13 mouse cellular contexts compared by ENCODE assay signal in genomic region chr1:93618059-93618748, GRCm38 (mm10). TPM values are rescaled to one million over a fixed set of nuclear protein-coding genes. Genes with fewer than 3 reads are reported as not detected.
DNase-seq lines count a peak whose midpoint lies in the region; ATAC-seq and TF ChIP-seq lines count a peak whose summit lies in the region.
"Had no signal": no experiment of that assay in that cellular context is flagged by ENCODE, and none has a peak within 500 bp of the region (broad histone marks: within the 10 kb centered on the region; RNA-seq: fewer than 3 reads in every experiment).

No protein-coding gene starts in this region.

- ATAC-seq in kidney, postnatal 0 days (replicated peaks; ENCODE audit: low FRiP score, low read depth) = peak; percentile 72; the same call in 1 of the 2 replicates

- intact Hi-C loops in heart, postnatal 36 days (cut with DNase I) = no loop called here

- peak overlapping the region; percentile 48 for H3K27ac ChIP-seq in kidney, postnatal 0 days
- H3K27ac ChIP-seq in cerebellum, adult 2 months (ENCODE audit: insufficient read depth, low read length) = no peak overlapping the region

- no peaks in the 10 kb centered on the region for H3K27me3 ChIP-seq in kidney, postnatal 0 days (ENCODE audit: insufficient read depth, low read length)
- H3K27me3 ChIP-seq in cerebellum, adult 2 months (ENCODE audit: control insufficient read depth, insufficient read depth, low read length) = no peaks in the 10 kb centered on the region

- H3K36me3 ChIP-seq in kidney, postnatal 0 days (ENCODE audit: insufficient read depth, low read length) = peaks cover 22% of the 10 kb centered on the region

- DNase-seq in kidney, adult 11 months = peak; percentile 56
- DNase-seq in kidney, adult 18-20 months = no peak
- peak; percentile 54 for DNase-seq in fibroblast of lung, adult 2 months (ENCODE audit: low read depth)
- peak; percentile 64 for DNase-seq in kidney, postnatal 0 days (ENCODE audit: low spot score)
- peak; percentile 39 for DNase-seq in yolk sac, embryonic 10.5 days (ENCODE audit: low spot score)
- DNase-seq in heart, postnatal 36 days = no peak
- DNase-seq in cerebellum, adult 2 months = no peak
- DNase-seq in heart, adult 11 months = no peak
- DNase-seq: cerebellum, adult 8-10 months; heart, postnatal 10 days; lung, postnatal 14 days; thymus, adult 18-20 months had no signal

- H3K9me3 ChIP-seq in kidney, postnatal 0 days (replicated peaks; ENCODE audit: low read length) = no peaks in the 10 kb centered on the region

- H3K4me3 ChIP-seq in kidney, postnatal 0 days (replicated peaks; ENCODE audit: low read depth, low read length) = no peak overlapping the region
- H3K4me3 ChIP-seq in cerebellum, adult 2 months (replicated peaks; ENCODE audit: insufficient read depth, low read depth, low read length) = no peak overlapping the region
- H3K4me3 ChIP-seq: erythroblast, embryonic 14.5 days had no signal

- TF ChIP-seq POLR2A in cerebellum, adult 2 months (IDR thresholded peaks at IDR 0.05; ENCODE audit: borderline replicate concordance, insufficient read depth, low read length) = no peak

- H3K4me1 ChIP-seq in kidney, postnatal 0 days (replicated peaks; ENCODE audit: insufficient read depth, low read length) = 0 out of 2 replicates have a peak, but pooled peaks cover 7% of the 10 kb centered on the region
- no peaks in the 10 kb centered on the region for H3K4me1 ChIP-seq in cerebellum, adult 2 months (ENCODE audit: control insufficient read depth, insufficient read depth, low read length)

- no peak overlapping the region for H3K4me2 ChIP-seq in kidney, postnatal 0 days (ENCODE audit: low read length)

- WGBS in kidney, postnatal 0 days = 63% methylated on average over 4 of the region's 4 CpGs
- WGBS in cerebellum, adult 2 months = 88% methylated on average over 4 of the region's 4 CpGs

- no peak for TF ChIP-seq CTCF in kidney, postnatal 0 days (IDR thresholded peaks at IDR 0.05; ENCODE audit: low read depth)
- no peak for TF ChIP-seq CTCF in cerebellum, adult 2 months (IDR thresholded peaks at IDR 0.05; ENCODE audit: borderline replicate concordance, insufficient read depth, low read depth, low read length)

- H3K9ac ChIP-seq in kidney, postnatal 0 days (ENCODE audit: low read depth, low read length) = no peak overlapping the region

RNA-seq across cellular contexts. Expression of gene Stk25, which starts 40.3 kb away (rescaled TPM):
- 174 TPM in 2 replicates for polyA plus RNA-seq in kidney, postnatal 0 days (2015; fragmentation: Nextera tagmentation; extraction: Ambion mirVana)
- total RNA-seq in heart, postnatal 36 days (2021) = 100 to 1,000 TPM in 1 of 2 experiments, 10 to 100 TPM in 1; 98.2 to 103 TPM
- polyA plus RNA-seq in cerebellum, adult 2 months (2012; rRNA removed) = 291 and 305 TPM in 2 replicates

Comparison
In these comparisons a context has a peak if more than half of its experiments do, and no peak if none do; other contexts are left out.
1. DNase-seq: peak in kidney, adult 11 months (single experiment), fibroblast of lung, adult 2 months (single experiment), kidney, postnatal 0 days (single experiment) and yolk sac, embryonic 10.5 days (single experiment); none in kidney, adult 18-20 months (single experiment), heart, postnatal 36 days (0 of 2), cerebellum, adult 2 months (0 of 2) and heart, adult 11 months (single experiment).